Mouse (Mus musculus) kidney, postnatal 14 days (tissue): ENCODE measurements at regions not wholly inside any gene's neighbourhood (a gene's known extent, or its start where the extent isn't known, plus 50 kb on each side); places are given as distances from the start of the nearest gene placed in this dataset.

Experiments
- DNase-seq: peaks from one replicate; pipeline ENCODE4 v3.0.0; 2022; ENCODE audit warnings: mixed read lengths

GRCm38 (mm10) chr13:57365096-57365495 lies 469.3 kb upstream of the Trpc7 start:
- DNase-seq = no peak

DNA sequence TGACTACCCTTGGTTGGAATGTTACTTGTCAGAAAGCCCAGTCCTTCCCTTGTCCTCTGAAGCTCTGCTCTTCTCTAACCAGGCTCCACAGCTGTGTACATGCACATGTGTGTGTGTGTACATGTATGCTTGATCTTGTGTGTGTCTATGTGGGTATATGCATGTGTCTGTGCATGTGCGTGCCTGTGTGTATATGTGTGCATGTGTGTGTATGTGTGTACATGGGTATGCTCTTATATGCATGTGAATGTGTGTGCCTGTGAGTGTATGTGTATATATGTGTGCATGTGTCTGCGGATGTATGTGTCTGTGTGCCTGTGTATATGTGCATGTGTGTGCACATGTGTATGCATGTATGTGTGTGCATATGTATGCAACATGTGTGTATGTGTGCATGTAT lies 468.6 kb upstream of the Trpc7 start:
- DNase-seq = no peak

DNA sequence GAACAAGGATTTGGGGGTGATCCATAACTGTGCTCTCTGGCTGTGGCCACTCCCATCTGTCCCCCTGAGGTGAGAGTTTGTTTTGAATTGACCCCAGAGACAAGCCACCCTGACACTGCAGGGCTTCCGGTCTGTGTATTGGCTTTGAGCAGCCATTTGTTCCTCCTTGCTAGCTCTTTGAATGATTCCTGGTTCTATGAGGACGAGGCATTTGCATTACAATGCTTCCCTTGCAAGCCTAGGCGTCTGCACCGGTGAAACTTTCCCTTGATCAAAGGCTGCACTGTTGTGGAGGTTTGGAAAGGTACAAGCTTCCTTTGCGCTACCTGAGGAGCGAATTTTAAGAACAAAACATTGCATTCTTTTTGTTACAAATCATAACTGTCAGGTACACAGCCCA lies 466.8 kb upstream of the Trpc7 start:
- no peak for DNase-seq

DNA sequence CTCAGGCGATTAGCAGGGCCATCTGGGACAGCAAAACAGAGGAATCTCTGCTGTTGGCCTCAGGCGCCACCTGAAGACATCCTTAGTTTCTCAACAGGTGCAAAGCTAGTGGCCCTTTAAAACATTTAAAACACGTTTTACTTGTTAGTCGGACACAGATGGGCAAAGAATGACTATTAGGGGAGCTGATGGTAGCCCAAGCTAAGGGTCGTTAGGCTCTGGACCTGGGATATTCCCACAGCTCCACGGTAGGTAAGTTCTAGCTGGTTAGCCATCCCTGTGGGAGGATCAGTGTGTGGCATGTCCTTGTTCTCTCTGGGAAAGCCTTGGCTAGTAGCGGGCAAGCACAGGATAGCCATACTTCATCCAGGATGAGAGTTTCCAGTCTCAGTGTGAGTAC lies 465.5 kb upstream of the Trpc7 start:
- DNase-seq = no peak

- no peak for DNase-seq
Observed at GRCm38 (mm10) chr13:57354606-57355005, 458.8 kb upstream of the Trpc7 start.

DNA sequence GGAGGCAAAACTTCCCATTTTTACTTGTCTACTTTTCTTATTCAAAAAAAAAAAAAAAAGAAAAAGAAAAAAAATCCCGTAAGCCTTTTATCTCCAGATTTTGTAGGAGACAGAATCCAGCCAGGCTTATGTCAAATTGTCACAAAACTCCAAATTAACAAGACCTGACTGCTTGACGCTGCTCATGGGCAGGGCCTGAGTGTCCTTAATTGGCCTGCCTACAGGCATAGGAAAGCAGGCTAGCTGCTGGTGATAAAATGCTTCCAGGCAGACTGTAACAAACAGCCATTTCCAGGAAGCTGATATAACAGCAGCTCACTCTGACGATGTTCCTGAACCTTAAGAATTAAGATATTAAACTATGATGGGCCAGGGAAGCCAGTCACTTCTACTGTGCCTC lies 458.2 kb upstream of the Trpc7 start:
- peak; percentile 13 for DNase-seq

DNA sequence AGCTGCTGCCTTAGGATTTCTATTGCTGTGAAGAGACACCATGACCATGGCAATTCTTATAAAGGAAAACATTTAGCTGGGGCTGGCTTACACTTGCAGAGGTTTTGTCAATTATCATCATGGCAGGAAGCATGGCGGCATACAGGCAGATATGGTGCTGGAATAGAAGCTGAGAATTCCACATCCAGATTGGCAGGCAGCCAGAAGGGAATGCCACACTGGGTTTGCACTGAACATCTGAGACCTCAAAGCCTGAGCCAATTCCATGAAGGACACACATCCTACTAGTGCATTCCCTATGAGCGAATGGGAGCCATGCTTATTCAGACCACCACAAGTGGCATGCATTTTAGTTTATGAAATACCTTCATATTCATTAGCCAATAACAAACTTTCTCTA lies 455.0 kb upstream of the Trpc7 start:
- no peak for DNase-seq

GRCm38 (mm10) chr13:57338676-57339075 lies 442.9 kb upstream of the Trpc7 start:
- no peak for DNase-seq

- DNase-seq = no peak
Observed at GRCm38 (mm10) chr13:57336596-57336995, 440.8 kb upstream of the Trpc7 start.

DNA sequence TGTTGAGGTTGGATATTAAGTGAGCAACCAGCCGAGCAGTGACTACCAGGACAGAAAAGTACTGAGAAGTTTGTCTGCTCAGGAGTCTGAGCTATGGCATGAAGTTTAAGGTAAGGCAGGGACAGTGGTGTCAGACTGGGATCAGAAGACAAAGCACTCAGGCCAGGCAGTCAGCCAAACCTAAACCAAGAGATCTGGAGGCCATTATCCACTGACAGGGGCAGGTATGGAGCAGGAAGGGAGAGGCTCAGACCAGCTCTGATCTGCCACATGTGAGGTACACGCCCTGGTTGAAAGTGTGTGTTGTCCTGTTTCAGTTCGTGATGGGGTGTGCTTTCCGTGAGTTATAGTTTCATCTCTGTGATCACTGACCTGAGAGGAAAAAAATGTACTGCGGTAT lies 437.2 kb upstream of the Trpc7 start:
- DNase-seq = peak; percentile 25

DNA sequence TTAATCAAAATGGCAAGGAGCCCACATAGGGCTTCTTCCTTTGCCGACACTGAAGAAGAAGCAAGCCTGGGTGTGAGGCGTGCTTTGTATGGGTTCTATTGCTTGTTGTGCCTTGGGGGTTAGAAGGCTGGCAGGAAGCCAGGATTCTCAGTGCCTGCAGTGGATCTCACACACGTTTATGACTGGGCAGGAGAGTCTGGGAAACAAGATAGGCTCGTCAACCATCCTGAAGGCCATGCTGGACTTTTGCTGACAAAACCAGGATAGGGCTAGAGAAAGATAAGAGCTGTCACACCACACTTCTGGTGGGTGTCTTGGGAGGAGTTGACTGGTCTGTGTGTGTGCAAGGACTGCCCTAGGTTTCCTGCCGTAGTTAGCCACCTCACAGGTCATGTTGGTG lies 436.1 kb upstream of the Trpc7 start:
- DNase-seq = no peak

GRCm38 (mm10) chr13:57325306-57325925 lies 429.6 kb upstream of the Trpc7 start:
- no peak for DNase-seq

- DNase-seq = no peak
Observed at GRCm38 (mm10) chr13:57316211-57317005, 420.6 kb upstream of the Trpc7 start.

GRCm38 (mm10) chr13:57314512-57314911 lies 418.7 kb upstream of the Trpc7 start:
- DNase-seq = no peak

- DNase-seq = no peak
Observed at GRCm38 (mm10) chr13:57313731-57314130, 417.9 kb upstream of the Trpc7 start.

- no peak for DNase-seq
Observed at GRCm38 (mm10) chr13:57311235-57311634, 415.4 kb upstream of the Trpc7 start.

GRCm38 (mm10) chr13:57309618-57310017 lies 413.8 kb upstream of the Trpc7 start:
- DNase-seq = no peak

DNA sequence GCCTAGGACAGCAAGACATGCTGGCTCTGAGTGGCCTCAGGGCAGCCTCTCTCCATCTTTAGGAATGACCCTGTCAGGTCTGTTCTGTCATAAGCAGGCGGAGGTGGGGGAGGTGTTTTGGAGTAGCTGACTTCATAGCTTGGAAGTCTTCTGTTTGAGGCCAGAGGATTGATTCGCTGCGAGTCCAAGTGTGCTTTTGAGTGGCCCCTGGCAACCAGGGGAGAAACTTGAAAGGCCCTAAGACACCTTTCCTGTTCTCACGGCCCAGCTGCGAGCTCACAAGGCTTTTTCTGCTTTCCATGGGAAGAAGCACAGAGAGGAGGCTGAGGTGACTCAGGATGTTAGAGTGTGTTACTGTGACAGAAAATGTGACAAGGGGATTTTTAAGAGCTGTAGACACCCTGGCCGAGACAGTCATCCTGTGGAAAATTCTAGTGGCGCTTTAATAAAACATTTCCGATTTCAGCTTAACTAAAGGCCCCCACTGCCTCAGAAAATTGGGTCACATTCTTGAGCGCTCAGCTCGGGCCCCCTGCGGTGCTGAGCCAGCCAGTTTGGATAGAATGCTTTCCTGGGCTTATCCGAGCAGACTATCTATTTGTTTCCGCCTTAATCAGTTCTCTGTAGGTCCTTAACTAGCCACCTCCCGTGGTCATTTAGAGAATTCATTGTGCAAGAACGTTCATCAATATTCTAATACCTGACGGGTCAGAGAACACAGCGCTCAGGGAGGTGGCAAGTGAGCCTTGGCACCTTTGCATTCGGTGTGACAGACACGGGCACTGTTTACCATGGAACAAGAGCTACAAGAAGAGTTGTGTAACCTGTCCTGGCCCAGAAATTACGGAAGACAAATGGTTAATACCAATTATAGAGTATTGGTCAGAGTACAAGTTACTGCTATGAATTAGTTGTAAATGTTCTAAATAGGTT lies 412.4 kb upstream of the Trpc7 start:
- peak; percentile 32 for DNase-seq

- DNase-seq = no peak
Observed at GRCm38 (mm10) chr13:57305586-57305985, 409.8 kb upstream of the Trpc7 start.

- no peak for DNase-seq
Observed at GRCm38 (mm10) chr13:57303805-57304204, 408.0 kb upstream of the Trpc7 start.

- DNase-seq = no peak
Observed at GRCm38 (mm10) chr13:57291737-57292490, 396.1 kb upstream of the Trpc7 start.

DNA sequence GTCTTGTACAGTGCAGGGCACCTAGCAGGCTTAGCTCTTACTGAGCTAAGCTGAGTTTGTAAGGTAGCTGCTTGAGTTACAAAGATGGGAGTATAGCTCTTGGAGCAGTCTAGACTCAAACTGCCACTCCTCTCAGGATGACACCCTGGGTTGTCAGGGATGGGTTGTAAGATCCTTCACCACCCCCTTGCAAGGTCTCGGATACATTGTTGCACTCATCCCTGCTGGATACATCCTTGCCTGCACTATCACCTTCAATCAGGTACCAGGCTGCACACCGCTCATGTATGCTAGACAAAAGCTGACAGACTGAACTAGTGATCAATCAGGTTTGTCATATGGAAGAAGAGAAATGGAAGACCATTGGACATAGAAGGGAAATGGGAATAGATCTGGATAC lies 390.4 kb upstream of the Trpc7 start:
- DNase-seq = no peak

DNA sequence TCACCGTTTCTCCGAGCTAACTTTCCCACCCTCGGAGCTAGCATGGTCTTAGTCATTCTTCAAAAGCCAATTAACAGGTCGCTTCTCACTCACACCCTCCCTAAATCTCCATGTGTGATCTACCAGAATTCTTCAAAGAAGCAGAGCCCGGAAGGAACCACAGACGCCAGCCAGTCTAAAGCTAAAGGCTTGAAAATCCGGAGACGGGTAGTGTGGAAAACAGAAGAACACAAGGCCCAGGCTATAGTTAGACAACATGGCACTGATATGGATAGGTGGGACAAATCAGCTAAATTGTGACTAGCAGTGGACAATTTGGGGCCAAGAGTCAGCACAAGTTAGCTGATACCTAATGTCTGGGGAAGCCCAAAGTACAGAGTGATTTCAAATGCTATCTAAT lies 387.0 kb upstream of the Trpc7 start:
- no peak for DNase-seq
